Mouse (Mus musculus) hindbrain, postnatal 0 days (tissue): ENCODE data around the gene Dock4. TPM values are rescaled to one million over a fixed set of nuclear protein-coding genes. Genes with fewer than 3 reads are reported as not detected.
A peak's percentile ranks its signal among the peaks of the same experiment; 100 is the strongest.

Experiments
- ATAC-seq: fragments of 200-750 bp; cut with Nextera tagmentation; 2 replicates; pipeline ENCODE4 v1.8.0; 2017; ENCODE audit warnings: mild to moderate bottlenecking, moderate TSS enrichment, moderate library complexity
- DNase-seq: peaks from one replicate; pipeline ENCODE4 v3.0.0-alpha.2; 2015; ENCODE audit warnings: low spot score
- H3K27ac ChIP-seq: fragments of 300-500 bp; sonication (generic); 2 replicates; pipeline ENCODE4 v1.5.1; 2014; ENCODE audit warnings: mild to moderate bottlenecking
- H3K27me3 ChIP-seq: fragments of 300-500 bp; sonication (generic); 2 replicates; pipeline ENCODE4 v1.6.1; 2014; ENCODE audit warnings: low read length, mixed read lengths; ENCODE audit not compliant: insufficient read depth
- H3K36me3 ChIP-seq: fragments of 300-500 bp; sonication (generic); 2 replicates; pipeline ENCODE4 v1.6.1; 2014; ENCODE audit warnings: low read length, mixed read lengths; ENCODE audit not compliant: insufficient read depth
- H3K4me1 ChIP-seq: fragments of 300-500 bp; sonication (generic); 2 replicates; pipeline ENCODE4 v1.6.1; 2014; ENCODE audit warnings: antibody characterized with exemption, low read length, mixed read lengths; ENCODE audit not compliant: insufficient read depth
- H3K4me2 ChIP-seq: fragments of 300-500 bp; sonication (generic); 2 replicates; pipeline ENCODE4 v1.6.1; 2014; ENCODE audit warnings: low read depth, mild to moderate bottlenecking, low read length, moderate library complexity, mixed read lengths
- H3K4me3 ChIP-seq: fragments of 300-500 bp; sonication (generic); 2 replicates; pipeline ENCODE4 v1.5.1; 2014; ENCODE audit warnings: low read length
- H3K9ac ChIP-seq: fragments of 300-500 bp; sonication (generic); replicated peaks from 2 replicates; pipeline ENCODE4 v1.6.1; 2014; ENCODE audit warnings: mild to moderate bottlenecking, low read length, moderate library complexity, mixed read lengths
- H3K9me3 ChIP-seq: fragments of 300-500 bp; sonication (generic); 2 replicates; pipeline ENCODE4 v1.6.1; 2016; ENCODE audit warnings: low read length, mixed read lengths
- CTCF ChIP-seq: IDR thresholded peaks from 2 replicates; pipeline ENCODE4 v1.5.1; 2016; ENCODE audit warnings: antibody characterized with exemption, control low read depth, low read depth
- WGBS: fragments of 180-500 bp; shearing (Covaris S2); extraction: QIAGEN DNeasy Blood & Tissue Kit; methylation state at CpG from one replicate; pipeline ENCODE4 v1.1.7; 2014; 5-methylcytosine and 5-hydroxymethylcytosine counted together
- polyA plus RNA-seq: library from polyadenylated mRNA; unstranded; fragments of >200 nt; fragmentation: Nextera tagmentation; extraction: Ambion mirVana; gene quantifications from 2 replicates; pipeline ENCODE4 v1.2.1, GENCODE M21; 2015
- total RNA-seq: library from RNA; depleted of rRNA; stranded (reverse); fragments of >200 nt; gene quantifications from 2 replicates; pipeline ENCODE4 v1.2.3, GENCODE M21; 2014

Gene Dock4
- total and polyA plus RNA-seq, 2 experiments from 2014 or later, result 16.7 to 30.7 TPM

GRCm38 (mm10) chr12:40459673-40460265 lies 14.0 kb downstream of the Dock4 start:
- H3K27me3 ChIP-seq, result no peaks in the 10 kb centered on the region
- H3K9me3 ChIP-seq, result no peaks in the 10 kb centered on the region
- no peak for DNase-seq
- H3K4me1 ChIP-seq, result peaks cover 19% of the 10 kb centered on the region
- ATAC-seq, result no peak
- peak overlapping the region; percentile 28; the same call in 1 of the 2 replicates for H3K27ac ChIP-seq
- H3K4me3 ChIP-seq, result no peak overlapping the region
- no peak for TF ChIP-seq CTCF
- no peak overlapping the region for H3K4me2 ChIP-seq
- H3K9ac ChIP-seq, result no peak overlapping the region
- 77% methylated on average over 6 of the region's 6 CpGs for WGBS
- no peaks in the 10 kb centered on the region for H3K36me3 ChIP-seq

- H3K4me2 ChIP-seq, result peak overlapping the region; percentile 16
- DNase-seq (peak; percentile 30), ATAC-seq (0 out of 2 replicates have a peak, but pooled peaks have one; percentile 27)
- no peaks in the 10 kb centered on the region for H3K27me3 ChIP-seq
- 20% methylated on average over 7 of the region's 7 CpGs for WGBS
- no peaks in the 10 kb centered on the region for H3K36me3 ChIP-seq
- peaks cover 28% of the 10 kb centered on the region for H3K4me1 ChIP-seq
- 0 out of 2 replicates have a peak overlapping the region, but pooled peaks have one; percentile 30 for H3K9ac ChIP-seq
- peak overlapping the region; percentile 52 for H3K27ac ChIP-seq
- no peak for TF ChIP-seq CTCF
- H3K4me3 ChIP-seq, result no peak overlapping the region
- no peaks in the 10 kb centered on the region for H3K9me3 ChIP-seq
Observed at GRCm38 (mm10) chr12:40462693-40463235, 17.0 kb downstream of the Dock4 start.

- H3K27ac ChIP-seq, result peak overlapping the region; percentile 46; the same call in 1 of the 2 replicates
- WGBS, result 52% methylated on average over 2 of the region's 2 CpGs
- H3K27me3 ChIP-seq, result no peaks in the 10 kb centered on the region
- no peaks in the 10 kb centered on the region for H3K36me3 ChIP-seq
- TF ChIP-seq CTCF, result no peak
- H3K9me3 ChIP-seq, result no peaks in the 10 kb centered on the region
- no peak overlapping the region for H3K9ac ChIP-seq
- H3K4me1 ChIP-seq, result peaks cover 28% of the 10 kb centered on the region
- DNase-seq, result no peak
- no peak overlapping the region for H3K4me3 ChIP-seq
- ATAC-seq, result no peak
- H3K4me2 ChIP-seq, result no peak overlapping the region
Observed at GRCm38 (mm10) chr12:40463828-40464227, 18.1 kb downstream of the Dock4 start.

- Histone ChIP-seq H3K4me3 (no peak overlapping the region), H3K27me3 (no peaks in the 10 kb centered on the region), H3K4me1 (peaks cover 28% of the 10 kb centered on the region), H3K9me3 (no peaks in the 10 kb centered on the region), H3K9ac (no peak overlapping the region), H3K36me3 (no peaks in the 10 kb centered on the region), H3K27ac (peak overlapping the region; percentile 46; the same call in 1 of the 2 replicates), H3K4me2 (no peak overlapping the region)
- DNase-seq (peak; percentile 45), ATAC-seq (peak; percentile 43; the same call in 1 of the 2 replicates)
- no peak for TF ChIP-seq CTCF
- WGBS, result 51% methylated on average over 6 of the region's 6 CpGs
Observed at GRCm38 (mm10) chr12:40464282-40464681, 18.5 kb downstream of the Dock4 start.

GRCm38 (mm10) chr12:40468235-40468634 lies 22.5 kb downstream of the Dock4 start:
- no peak overlapping the region for H3K4me3 ChIP-seq
- DNase-seq, result peak; percentile 53
- WGBS, result 73% methylated on average over 4 of the region's 4 CpGs
- ATAC-seq, result peak; percentile 67
- no peaks in the 10 kb centered on the region for H3K36me3 ChIP-seq
- no peak overlapping the region for H3K27ac ChIP-seq
- peaks cover 25% of the 10 kb centered on the region for H3K4me1 ChIP-seq
- no peak overlapping the region for H3K9ac ChIP-seq
- H3K27me3 ChIP-seq, result no peaks in the 10 kb centered on the region
- H3K9me3 ChIP-seq, result no peaks in the 10 kb centered on the region
- no peak overlapping the region for H3K4me2 ChIP-seq
- TF ChIP-seq CTCF, result no peak

GRCm38 (mm10) chr12:40469009-40469408 lies 23.3 kb downstream of the Dock4 start:
- no peak overlapping the region for H3K4me3 ChIP-seq
- no peaks in the 10 kb centered on the region for H3K36me3 ChIP-seq
- no peaks in the 10 kb centered on the region for H3K9me3 ChIP-seq
- ATAC-seq (no peak), DNase-seq (no peak)
- H3K4me2 ChIP-seq, result no peak overlapping the region
- H3K27me3 ChIP-seq, result no peaks in the 10 kb centered on the region
- no peak for TF ChIP-seq CTCF
- H3K27ac ChIP-seq, result no peak overlapping the region
- peaks cover 24% of the 10 kb centered on the region for H3K4me1 ChIP-seq
- H3K9ac ChIP-seq, result no peak overlapping the region
- 69% methylated on average over 5 of the region's 5 CpGs for WGBS
